Mouse (Mus musculus) fat pad, adult 2 months (tissue): Measurements from ENCODE around the gene Zfp473.
"Not testable (repeated sequence)": the region's sequence is repeated elsewhere in the genome, so short reads cannot be mapped to it uniquely, and the experiment has no call there.

Source experiments
- DNase-seq: peaks from one replicate; pipeline ENCODE4 v3.0.0-alpha.2; 2011; ENCODE audit warnings: low read depth, low spot score; ENCODE audit errors: extremely low read depth

The Zfp473 gene

DNA sequence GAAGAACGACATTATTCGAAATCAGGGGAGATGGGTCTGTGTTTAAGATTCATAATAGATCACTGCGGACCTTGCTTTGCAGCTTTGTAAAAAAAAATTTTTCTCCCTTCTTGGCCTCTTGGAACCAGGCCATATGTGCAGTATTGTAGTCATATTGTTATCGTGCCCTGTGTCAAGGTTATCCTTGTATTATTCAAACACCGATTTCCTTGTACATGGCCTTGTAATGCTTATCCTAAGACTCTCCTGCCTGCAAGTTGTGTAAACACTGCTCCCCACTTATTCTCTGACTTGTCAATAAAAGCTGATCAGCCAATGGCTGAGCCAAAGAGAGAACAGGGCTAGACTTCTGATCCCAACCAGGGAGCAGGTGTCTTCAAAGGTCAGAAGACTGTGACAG, 28.8 kb downstream of the Zfp473 start:
- DNase-seq = no peak

DNA sequence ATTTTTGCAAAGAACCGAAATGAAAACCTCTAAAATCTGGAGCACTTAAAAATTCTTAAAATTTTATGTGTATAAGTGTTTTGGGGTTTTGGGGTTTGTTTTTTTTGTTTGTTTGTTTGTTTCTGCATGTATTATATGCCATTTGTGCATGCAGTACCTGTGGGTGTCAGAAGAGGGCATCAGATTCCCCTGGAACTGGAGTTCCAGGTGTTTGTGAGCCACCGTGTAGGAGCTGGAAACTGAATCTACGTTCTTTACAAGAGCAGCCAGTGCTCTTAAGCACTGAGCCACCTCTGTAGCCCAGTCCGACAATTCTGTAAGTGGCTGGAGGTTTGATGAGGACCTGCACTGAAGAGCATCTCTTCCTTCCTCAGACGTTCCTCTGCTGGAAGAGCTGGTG, 41.0 kb downstream of the Zfp473 start:
- DNase-seq = no peak

DNA sequence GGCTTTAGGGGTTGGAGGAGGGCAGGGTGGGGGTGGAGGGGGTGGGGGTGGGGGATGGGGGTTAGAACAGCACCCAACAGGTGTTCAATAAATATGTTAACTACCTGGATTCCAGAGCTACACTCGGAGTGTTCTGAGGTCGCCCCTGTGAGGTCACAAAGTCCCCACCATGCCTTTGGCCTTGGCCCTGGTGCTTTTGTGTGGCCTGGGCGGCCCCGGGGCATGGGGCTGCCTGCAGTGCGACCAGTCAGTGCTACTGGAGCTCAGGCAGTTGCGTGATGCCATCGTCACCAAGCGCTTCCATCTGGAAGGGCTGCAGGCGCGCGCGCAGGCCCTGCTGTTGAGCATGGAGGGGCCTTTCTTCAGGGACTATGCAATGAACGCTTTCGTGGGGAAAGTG, 42.3 kb downstream of the Zfp473 start, which contains the start of gene Izumo2:
Gene Izumo2 (plus strand): TSS at position 169 of the 400 bp plus-strand sequence.
- DNase-seq = no peak

DNA sequence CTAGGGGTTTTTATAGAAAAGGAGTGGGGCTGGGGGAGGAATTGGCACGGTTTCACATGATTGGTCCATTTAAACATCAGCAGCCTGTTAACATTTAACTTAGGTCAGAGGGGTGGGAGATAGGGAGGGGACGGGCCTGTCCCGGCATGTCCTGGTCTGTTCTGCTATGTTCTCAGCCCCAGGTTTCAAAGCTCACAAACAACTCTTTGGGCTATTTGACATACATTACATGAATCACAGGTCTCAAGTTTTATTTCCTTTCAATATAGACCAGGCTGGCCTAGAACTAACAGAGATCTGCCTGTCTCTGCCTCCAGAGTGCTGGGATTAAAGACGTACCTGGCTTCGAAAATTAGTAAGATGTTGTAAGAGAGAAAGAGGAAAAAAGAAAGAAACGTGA, 42.8 kb downstream of the Zfp473 start:
- not testable (repeated sequence) for DNase-seq

DNA sequence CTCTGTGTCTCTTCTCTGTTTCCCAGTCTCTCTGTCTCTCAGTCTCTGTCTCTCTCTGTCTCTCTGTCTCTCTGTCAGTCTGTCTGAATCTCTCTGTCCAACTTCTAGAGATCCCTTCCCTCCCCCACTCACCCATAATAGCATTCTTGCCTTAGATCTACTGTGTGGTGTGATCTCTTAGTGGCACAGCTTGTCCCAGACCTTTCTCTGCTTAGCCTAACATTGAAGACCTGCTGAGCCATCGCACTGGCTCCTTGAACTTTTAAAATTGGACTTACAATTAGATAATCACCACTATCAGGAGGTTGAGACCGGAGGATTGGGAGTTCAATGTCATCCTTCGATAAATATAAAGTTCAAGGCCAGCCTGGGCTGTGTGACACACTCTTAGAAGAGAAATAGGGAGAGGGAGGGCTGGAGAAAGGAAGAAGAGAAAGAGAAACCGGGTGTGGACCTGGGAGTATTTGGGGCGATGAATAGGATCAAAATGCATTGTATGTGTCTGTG, 43.6 kb downstream of the Zfp473 start:
- no peak for DNase-seq

DNA sequence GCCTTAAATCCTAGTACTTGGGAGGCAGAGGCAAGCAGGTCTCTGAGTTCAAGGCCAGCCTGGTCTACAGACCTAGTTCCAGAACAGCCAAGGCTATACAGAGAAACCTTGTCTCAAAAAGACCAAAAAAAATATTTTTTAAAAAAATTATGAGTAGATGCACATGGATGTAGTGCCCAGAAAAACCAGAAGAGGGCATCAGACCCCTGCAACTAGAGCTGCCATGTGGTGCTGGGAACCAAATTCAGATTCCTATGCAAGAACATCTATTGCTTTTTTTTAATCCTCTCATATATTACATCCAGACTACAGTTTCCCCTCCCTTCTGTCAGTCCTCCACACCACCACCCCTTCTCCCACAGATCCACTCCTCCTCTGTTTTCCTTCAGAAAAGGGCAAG, 44.5 kb downstream of the Zfp473 start:
- no peak for DNase-seq

DNA sequence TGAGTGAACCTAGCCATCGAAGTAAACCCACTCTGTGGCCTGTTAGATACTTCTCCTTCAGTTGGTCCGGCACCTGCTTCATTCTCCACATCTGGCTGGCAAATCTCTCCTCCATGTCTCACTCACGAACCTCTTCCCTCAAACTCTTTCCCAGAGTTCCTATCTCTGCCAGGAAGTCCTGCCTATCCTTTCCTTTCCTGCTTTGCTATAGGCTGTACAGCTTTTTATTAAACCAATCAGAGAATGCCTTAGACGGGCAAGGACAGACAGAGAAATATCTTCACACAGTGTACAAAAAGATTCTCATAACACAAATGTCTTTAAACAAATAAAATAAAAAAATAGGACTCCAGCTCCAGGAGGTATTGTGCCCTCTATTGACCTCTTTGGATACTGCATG, 45.8 kb downstream of the Zfp473 start:
- DNase-seq = no peak

DNA sequence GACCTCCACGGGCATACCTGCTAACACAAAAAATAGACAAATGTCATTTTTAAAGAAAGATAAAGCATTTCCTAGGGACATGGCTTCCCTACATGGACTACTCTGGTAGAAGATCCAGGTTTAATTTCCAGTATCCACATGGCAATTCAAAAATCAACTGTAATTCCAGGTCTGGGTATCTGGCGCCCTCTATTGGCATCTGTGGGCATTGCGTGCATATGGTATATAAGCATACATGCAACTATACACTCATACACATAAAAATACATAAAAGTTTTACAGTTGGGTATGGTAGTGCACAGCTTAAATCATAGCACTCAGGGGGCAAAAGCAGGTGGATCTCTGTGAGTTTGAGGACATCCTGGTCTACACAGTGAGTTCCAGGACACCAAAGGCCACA, 46.5 kb downstream of the Zfp473 start:
- no peak for DNase-seq

DNA sequence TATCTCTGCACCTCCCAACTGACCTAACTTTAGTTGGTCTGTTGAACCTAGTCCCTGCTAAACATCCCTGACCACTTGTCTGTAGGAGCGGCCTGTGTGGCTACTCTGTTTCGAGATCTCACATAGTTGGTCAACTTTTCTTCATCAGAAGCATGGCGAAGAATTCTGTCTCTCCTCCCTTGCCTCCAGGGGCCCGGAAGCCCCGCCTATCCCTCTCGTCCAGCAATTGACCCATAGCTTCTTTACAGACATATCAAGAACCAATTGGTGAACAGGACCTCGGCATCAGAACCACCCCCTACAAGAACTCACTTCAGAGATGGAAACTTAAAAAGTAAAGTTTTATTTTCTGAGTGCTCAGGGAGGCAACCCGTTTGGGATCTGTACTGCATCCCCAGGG, 47.9 kb downstream of the Zfp473 start:
- DNase-seq = no peak

DNA sequence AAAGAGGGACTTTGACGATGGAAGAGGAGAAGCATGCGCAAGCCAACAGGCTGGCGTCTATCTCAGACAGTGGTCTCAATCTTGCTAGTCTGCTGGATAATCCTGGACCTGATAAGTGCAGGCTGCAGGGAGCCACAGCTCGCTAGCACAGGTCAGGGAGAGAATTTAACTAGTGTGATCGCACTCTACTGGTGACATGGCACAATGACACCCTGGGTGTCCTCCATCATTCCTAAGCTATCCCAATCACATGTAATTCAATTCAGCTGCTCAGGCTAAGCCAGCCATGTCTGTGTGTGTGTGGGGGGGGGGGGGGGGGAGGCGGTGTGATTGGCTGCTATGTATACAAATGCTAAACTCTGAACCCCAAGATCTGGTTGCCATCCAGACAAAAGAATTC, 48.9 kb downstream of the Zfp473 start:
- no peak for DNase-seq

DNA sequence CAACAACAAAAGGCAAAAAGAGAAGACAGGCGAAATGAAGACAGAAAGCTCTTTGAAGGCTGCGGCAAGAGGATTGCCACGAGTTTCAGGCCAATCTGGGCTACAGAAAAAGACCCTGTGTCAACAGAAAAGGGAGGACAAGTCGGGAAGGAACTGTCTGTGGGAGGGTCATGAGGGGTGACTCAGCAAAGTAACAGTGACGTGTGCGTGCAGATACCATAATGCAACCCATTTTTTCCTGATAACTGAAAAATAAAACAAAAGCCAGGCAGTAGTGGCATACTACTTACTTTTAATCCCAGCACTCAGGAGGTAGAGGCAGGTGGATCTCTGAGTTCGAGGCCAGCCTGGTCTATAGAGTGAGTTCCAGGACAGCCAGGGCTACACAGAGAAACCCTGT, 52.9 kb downstream of the Zfp473 start:
- DNase-seq = no peak

DNA sequence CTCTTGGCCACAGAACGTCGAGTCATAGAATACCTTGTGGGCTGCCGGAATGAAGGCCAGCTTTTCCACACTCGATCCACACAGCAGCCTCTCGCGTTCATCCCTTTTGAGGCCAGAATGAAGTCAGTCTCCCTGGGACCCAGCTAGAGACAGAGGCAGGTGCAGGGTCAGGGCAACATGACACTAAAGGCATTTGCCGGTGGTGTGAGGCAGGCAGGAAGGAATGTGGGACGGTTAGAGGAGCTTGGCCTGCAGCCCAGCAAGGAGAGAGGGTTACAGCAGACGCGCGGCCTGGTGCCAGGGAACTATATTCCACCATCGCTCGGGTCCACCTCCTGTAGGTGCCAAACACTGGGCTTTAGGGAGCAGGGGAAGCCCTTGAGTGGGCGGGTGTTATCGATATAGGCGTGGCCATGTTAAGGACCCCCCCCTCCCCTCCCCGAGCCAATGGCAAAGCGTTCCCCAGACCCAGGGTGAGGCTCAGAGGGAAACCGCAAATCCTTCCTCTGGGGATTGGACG, 53.6 kb downstream of the Zfp473 start:
- DNase-seq = no peak

DNA sequence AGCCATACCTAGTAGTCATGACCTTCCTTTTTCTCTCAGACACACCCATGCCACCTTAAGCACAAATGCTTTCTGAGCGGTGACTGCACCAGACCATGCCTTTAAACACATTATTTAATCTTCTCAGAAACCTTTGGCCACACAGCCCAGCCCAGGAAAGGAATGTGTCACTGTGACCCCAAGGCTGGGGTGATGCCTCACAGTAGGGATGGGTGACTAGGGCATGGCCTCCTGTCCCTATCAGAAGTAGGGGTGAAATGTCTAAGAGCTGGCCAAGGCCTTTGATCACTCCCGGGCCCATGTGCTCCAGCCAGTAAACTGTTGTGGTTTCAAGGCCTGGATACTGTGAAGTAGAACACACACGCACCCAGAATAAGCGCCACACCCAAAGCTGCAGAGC, 55.6 kb downstream of the Zfp473 start:
- DNase-seq = no peak

DNA sequence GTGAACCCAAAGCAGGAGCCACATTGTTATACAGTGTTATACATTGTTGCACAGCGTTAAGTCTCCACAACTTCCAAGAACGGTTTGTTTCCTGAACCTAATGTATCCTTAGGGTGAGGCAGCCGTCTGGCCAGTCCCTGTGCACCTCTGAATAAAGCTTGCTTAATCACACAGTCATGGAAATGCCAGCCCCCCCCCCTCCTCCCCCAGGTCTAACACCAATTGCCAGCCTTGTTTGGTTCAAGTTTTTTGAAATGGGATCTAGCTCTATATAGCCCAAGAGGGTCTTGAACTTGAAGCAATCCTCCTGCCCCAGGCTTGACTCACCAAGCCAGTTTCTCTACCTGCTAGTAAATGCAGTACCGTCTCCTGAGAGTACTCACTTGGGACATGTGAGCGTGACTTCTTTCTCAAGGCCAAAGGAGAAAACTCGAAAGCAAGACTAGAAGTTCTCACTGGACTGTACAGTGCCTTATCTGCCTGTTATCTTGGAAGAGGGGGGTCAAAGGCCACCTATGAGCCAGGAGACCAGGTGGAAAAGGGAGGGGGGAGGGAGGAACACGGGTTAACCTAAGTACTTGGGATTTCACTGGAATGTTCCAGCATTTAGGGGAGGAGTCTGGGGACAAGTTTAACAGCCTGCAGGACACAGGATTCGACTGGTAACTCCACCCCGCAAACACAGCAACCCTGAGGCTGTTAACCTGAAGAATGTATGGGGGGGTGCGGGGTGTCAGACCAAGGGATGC, 57.2 kb downstream of the Zfp473 start:
- no peak for DNase-seq

DNA sequence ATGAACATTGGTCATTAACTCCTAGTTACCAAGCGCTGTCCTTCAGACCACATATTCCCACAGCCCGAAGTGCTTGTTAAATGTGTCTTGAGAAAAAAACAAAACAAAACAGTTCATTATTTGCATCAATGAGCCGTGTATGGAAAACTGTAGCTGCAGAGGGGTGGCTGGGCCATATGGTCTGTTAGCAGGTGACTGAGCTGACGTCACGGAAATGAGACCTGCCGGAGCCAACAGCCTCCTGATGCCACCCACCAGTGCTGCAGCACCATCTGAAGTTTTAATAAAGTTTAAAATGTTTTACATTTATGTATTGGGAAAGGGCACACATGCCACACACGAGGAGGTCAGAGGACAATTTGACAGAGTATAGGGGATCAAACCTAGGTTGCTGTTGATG, 61.5 kb downstream of the Zfp473 start:
- no peak for DNase-seq

DNA sequence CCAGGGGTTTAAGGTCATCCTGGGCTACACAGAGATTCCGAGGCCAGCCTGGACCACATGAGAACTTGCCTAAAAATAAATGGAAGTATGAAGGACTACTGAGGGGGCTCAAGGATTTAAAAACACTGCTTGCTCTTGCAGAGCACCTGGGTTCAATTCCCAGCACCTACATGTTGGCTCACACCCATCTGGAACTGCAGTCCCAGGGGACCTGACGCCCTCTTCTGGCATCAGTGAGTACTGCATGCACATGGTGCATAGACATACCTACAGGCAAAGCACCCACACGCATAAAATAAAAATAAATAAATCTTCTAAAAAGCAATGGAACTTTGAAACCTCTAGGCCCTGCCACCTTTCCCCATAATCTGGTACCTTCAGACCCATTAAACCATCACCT, 62.0 kb downstream of the Zfp473 start:
- DNase-seq = no peak

DNA sequence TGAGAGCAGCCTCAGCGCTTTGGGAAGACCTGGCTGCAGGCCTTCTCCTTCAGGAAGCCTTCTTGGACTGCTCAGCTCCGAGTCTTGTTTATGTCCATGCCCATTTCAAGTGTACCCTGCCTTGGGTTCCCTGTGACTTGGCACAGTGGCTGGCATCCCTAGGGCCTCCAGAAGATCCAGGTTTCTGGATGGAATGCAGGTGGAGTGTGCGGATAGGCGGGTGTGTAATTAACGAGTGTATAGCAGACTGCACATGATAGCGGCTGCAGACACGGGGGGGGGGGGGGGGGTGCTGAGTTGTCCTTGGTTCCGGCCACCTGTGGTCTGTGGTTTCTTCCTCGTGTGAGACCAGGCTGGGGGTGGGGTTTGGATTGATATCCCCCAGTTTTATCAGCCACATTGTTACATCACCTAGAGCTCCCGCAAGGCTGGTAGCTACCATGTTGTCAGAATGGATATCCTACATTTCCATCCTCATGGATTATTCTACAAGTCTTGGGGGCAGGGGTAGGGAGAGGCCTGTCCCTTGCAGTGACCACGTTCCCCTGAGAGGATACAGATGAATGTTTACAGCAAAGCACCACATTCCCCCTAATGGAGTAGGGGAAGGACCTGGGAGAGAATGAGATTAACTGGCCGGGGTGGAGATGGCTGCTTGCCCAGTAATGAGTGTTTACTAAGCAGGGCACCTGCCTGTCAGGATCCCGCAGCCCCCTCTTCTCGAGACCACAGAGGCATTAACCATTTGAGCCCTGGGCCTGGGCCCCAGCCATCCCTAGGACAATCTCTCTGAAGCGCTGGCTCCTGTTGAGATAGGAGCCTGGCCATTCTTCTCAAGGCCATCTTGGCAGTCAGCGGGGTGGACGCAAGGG, 65.1 kb downstream of the Zfp473 start:
- DNase-seq = no peak

DNA sequence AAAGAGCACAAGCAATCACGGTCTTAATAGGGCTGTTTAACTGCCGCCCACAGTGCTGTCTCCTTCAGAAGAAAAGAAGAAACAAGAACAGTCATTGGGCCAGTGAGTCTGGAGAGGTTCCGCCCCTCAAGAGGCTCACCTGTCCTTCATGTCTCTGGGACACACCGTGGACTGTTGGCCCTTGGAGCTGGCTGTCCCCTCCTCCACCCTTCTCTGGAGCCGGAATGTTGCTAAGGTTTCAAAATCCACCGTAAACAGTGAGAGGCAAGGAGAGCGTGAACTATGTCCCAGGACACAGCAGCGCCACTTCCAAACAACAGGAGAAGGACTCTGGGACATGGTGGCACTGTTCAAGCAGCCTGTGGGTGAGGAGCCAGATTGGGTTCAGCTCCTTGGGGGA, 67.2 kb downstream of the Zfp473 start:
- DNase-seq = no peak
